Mouse (Mus musculus) gastrocnemius, adult 2 months (tissue): ENCODE measurements around the gene Tom1l2. TPM values are rescaled to one million over a fixed set of nuclear protein-coding genes. Genes with fewer than 3 reads are reported as not detected.

ENCODE experiments used
- DNase-seq: peaks from one replicate; pipeline ENCODE4 v3.0.0; 2022
- H3K27ac ChIP-seq: fragments of 200-600 bp; 2 replicates; pipeline ENCODE4 v1.8.1; 2022; ENCODE audit warnings: mild to moderate bottlenecking
- H3K4me3 ChIP-seq: fragments of 200-600 bp; 2 replicates; pipeline ENCODE4 v1.8.1; 2022; ENCODE audit warnings: mild to moderate bottlenecking, moderate library complexity
- CTCF ChIP-seq: fragments of 200-600 bp; IDR thresholded peaks from 2 replicates; pipeline ENCODE4 v1.8.1; 2022; ENCODE audit warnings: antibody characterized with exemption, mild to moderate bottlenecking, moderate library complexity
- intact Hi-C: fragments of 180-260 bp; cut with DNase I; formaldehyde crosslinking; loops from one replicate; pipeline ENCODE4 v1.15.1; 2025
- total RNA-seq, 2 experiments: library from RNA; stranded (reverse); gene quantifications; 2 replicates each; pipeline ENCODE4 v1.2.3; 2021

Gene Tom1l2
- total RNA-seq, 2 experiments from 2014 or later, result 63.7 to 63.9 TPM

DNA sequence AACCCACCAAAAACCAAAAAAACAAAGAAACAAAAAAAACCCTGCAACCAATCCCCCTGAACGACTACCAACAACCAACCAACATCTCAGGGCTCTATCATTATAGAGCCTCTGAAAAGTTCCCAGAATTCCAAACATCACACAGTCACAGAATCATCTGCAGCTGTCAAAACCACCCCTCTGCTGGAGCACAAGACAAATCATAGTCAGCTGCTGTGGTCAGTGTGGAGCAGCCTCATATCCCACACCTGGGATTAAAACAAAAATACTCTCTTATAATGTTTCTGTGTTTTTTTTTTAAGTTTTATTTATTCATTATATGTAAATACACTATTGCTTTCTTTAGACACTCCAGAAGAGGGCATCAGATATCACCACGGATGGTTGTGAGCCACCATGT, 102.8 kb downstream of the Tom1l2 start:
- intact Hi-C loops, result loop anchor here (2.0 kb wide), 2 partner anchors 43 to 163 kb away; no protein-coding TSS in a partner anchor
- no peak overlapping the region for H3K4me3 ChIP-seq
- DNase-seq, result no peak
- no peak for TF ChIP-seq CTCF
- no peak overlapping the region for H3K27ac ChIP-seq

DNA sequence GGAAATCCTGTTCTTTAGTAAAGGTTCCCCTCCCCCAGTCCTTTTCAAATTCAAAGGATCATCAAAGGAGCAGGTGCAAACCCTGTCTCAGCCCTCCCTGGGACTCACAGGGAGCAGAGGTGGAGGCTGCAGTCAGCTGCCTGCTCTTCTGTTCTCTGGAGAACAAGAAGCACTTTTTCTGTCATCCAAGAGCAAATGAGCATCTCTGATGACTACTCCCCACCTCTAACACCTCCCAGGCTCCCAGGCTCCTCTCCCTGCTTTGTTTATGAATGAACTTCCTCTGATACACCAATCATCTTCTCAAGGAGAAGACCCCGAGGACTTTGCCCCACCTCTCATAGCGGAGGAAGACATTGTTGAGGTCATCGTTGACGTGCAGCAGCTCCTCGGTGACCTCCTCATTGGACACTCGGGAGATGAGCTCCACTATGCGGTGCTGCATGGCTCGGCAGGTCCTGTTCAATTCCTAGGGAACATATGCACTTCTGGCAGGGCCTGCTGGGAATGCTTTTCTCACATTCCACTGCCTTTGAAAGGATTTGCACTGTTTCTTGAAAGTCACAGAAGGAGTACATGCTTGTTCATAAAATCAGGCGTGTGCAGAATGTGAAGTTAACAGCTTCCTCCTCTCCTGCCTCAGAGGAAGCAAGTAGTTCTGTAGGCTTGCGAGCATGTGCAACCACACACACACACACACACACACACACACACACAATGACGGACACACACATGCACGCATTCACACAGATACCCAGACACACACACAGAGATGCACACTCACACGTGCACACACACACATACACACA, 103.9 kb downstream of the Tom1l2 start:
- DNase-seq, result no peak
- Histone ChIP-seq H3K4me3 (no peak overlapping the region), H3K27ac (no peak overlapping the region)
- intact Hi-C loops, result no loop called here
- TF ChIP-seq CTCF, result no peak

DNA sequence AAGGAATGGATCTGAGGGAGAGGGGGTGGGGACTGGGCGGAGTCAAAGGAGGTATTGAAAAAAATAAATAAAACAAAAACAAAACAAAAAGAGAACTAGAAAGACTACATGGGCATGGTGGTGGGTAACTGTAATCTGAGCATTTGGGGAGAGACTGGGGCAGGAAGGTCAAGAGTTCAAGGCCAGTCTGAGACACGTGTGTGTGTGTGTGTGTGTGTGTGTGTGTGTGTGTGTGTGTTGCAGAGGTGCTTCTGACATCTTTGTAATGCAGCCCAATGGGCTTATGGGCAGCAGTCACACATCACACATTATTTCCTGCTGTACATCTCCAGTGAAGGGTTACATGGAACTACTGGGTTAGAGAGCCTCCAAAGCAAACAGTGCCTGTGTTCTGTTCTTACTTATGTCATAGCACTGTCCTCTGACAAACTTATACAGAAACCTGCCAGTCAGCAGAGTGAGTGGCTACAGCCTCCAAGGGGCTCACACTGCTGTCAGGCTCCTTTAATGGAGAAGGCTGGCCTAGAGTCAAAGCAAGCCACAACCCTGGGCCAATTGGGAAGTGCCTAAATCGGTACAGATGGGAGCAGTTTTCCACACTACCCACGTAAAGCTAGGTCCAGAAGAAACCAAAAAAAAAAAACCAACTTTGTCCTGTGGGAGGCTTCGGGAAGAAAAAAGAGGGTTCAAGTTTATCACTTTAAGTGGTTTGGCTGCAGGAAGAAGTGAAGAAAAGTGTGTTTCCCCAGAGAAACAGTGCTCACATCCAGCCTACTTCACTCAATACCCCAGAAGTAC, 104.8 kb downstream of the Tom1l2 start:
- DNase-seq, result no peak
- intact Hi-C loops, result no loop called here
- no peak for TF ChIP-seq CTCF
- peak overlapping the region; percentile 28; the same call in 1 of the 2 replicates for H3K27ac ChIP-seq
- H3K4me3 ChIP-seq, result no peak overlapping the region

DNA sequence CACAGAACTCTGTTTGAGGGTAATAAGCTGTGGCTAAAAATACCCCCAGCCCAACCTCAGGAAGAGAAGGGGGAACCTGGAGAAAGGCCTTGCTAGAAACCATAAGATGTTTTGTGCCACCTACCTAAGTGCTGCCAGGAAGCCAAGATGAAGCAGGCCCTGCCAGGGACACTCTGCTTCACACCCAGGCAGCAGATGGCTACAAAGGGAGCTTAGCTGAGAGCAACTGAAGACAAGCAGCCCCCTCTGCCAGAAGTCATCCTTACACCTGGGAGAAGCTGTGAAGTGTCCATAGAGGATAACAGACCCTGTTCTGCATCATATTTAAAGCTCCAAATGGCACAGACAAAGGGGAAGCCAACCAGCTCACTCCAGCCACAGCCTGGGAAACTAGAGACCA, 106.6 kb downstream of the Tom1l2 start:
- DNase-seq, result no peak
- H3K27ac ChIP-seq, result no peak overlapping the region
- intact Hi-C loops, result no loop called here
- no peak overlapping the region for H3K4me3 ChIP-seq
- no peak for TF ChIP-seq CTCF

DNA sequence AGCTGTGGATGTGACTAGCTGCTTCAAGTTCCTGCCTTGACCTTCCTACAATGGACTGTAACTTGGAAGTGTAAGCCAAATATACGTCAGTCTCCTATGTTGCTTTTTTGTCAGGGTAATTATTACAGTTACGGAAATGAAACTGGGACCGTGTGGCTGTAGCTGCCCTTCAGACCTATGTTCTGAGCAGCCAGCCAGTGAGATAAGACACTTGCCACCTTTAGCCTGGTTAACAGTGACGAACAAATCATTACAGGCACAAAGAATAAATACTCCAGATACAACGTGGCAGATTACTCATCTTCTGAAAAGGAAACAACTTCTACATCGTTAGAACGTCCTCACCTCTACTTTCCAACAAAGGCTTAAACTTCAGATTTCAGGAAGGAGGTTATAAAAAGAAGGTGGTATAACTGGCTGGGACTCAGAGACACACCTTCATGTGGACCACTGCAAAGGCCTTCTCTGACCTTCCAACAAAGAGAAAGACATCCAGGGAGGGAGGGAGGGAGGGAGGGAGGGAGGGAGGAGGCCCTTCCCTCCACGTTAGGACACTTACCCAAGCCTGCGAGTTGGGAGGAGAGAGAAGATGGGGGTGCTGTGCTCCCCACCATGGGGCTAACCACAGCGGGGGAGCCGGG, 108.1 kb downstream of the Tom1l2 start:
- no peak for DNase-seq
- intact Hi-C loops, result no loop called here
- Histone ChIP-seq H3K27ac (no peak overlapping the region), H3K4me3 (no peak overlapping the region)
- no peak for TF ChIP-seq CTCF

DNA sequence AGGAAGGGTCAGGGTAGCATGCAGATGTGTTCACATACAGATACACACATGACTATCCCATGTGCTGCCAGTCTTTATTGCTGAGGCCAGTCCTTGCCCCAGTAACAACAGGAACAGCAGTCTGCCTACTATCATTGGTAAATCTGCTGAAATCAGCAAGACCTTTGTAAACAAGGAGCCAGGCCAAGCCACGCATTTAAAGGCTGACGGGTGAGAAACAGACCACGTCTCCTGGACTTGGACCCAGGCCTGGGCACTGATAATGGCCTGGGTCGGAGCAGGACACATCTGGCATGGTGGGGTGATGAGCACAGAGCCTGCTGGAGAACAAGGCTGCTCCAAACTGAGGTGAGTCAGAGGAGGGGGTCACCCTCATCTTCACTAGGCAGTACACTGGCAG, 112.2 kb downstream of the Tom1l2 start:
- intact Hi-C loops, result no loop called here
- H3K27ac ChIP-seq, result no peak overlapping the region
- no peak for TF ChIP-seq CTCF
- no peak overlapping the region for H3K4me3 ChIP-seq
- DNase-seq, result no peak

DNA sequence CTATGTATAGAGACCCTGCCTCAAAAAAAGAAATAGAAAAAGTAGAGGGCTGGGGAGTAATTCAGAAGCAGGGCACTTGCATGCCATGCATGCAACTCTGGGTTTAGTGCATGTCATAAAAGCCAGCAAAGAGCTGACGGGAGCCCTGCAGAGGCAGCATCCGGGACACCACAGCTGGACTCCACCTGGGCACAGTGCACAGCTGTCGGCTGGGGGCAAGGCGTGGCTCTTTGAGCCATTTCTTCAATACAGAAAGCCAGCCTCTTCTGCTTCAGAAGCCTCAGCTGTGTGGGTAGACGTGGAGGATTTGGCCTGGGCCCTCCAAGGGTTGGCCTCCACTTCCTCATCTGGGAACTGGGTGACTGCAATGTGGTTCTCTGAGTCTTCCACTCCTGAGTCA, 117.4 kb downstream of the Tom1l2 start:
- intact Hi-C loops, result no loop called here
- TF ChIP-seq CTCF, result no peak

DNA sequence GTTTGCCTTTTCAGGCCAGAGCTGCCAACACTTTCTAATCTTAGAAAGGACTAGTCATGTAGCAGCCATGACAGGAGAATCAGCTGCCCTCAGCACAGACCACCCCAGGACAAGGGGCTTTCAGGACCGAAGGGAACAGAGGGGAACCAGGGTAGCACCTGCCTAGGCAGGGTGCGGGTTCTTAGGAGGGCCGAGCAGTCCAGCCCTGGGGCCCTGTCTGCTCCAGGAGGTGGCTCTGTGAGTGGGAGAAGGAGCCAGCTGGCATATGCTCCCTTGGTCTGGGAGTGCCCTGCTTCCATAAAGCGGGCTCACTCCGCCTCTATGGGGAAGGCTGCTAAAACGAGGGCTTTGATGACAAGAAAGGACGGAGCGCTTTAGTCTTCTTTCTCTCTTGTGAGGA, 119.5 kb downstream of the Tom1l2 start:
- intact Hi-C loops, result no loop called here
- peak overlapping the region; percentile 89 for H3K27ac ChIP-seq
- peak; percentile 74 for DNase-seq
- TF ChIP-seq CTCF, result no peak
- no peak overlapping the region for H3K4me3 ChIP-seq

More for the DNA sequence above, 117.4 kb downstream of the Tom1l2 start:
- no peak overlapping the region for H3K4me3 ChIP-seq
- DNase-seq, result no peak
- no peak overlapping the region for H3K27ac ChIP-seq

DNA sequence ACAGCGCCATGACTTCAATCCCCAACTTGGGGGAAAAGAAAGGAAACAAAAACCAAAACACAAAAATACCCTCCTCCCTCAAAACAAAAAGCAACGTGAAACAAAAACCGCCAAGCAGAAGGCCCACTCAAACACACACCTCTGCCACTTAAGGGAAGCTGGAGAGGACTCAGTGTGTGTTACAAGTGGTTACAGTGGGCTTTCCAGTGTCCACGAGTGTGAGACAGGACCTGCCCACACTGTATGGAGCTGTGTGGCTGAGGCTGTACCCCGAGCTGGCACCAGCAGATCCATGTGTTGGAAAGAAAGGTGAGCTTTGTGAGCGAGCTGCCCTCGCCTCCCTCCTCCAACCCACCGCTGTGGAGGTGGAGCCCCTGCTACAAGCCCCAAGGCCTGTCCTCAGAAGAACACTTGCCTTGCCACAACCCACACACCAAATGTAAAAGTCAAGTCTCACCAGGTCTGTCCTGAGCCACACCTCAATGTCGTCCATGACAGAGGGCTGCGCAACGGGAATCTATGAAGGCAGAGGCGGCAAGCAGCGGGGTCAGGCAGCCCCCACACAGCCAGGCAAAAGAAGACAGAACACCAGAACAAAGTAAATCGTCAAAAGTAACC, 120.2 kb downstream of the Tom1l2 start:
- no peak for DNase-seq
- Histone ChIP-seq H3K27ac (peak overlapping the region; percentile 89), H3K4me3 (no peak overlapping the region)
- TF ChIP-seq CTCF, result no peak
- intact Hi-C loops, result no loop called here

DNA sequence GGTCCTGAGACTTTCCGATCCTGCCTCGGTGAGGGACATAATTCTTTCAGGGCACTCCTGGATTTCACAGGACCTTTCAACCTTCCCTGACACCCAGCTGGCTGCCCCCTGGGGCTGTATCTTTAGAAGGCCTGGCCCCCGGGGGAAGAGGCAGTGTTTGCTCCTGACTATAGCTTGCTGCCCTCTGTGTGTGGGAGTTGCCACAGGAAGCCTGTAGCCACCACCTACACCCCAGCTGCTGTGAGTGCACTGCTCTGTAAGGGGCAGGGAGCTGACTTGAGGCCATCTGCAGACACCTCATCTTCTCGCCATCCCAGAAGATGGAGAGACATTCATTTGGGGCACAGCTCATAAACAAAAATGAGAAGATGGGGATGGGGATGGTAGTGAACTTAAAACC, 120.8 kb downstream of the Tom1l2 start:
- DNase-seq, result no peak
- Histone ChIP-seq H3K27ac (no peak overlapping the region), H3K4me3 (no peak overlapping the region)
- TF ChIP-seq CTCF, result no peak
- intact Hi-C loops, result no loop called here

DNA sequence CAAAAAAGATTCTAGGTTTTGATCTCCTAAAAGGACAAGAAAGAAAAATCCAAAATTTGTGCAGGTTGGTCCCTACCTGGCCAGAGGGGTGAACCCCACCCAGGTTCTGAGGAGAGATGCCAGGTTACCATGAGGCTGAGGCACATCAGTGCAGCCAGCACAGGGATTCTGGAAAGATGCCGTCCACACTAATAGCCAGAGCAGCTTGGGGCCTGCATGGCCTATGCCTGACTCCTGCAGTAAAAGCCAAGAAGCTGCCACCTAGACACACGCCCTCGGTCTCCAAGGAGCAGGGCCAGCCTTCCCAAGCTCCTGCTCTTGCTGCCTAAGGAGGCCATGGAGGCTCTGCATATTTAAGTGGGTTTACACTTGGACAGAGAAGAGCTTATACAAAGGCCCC, 121.4 kb downstream of the Tom1l2 start:
- no peak for DNase-seq
- H3K27ac ChIP-seq, result no peak overlapping the region
- TF ChIP-seq CTCF, result no peak
- H3K4me3 ChIP-seq, result no peak overlapping the region
- intact Hi-C loops, result no loop called here

DNA sequence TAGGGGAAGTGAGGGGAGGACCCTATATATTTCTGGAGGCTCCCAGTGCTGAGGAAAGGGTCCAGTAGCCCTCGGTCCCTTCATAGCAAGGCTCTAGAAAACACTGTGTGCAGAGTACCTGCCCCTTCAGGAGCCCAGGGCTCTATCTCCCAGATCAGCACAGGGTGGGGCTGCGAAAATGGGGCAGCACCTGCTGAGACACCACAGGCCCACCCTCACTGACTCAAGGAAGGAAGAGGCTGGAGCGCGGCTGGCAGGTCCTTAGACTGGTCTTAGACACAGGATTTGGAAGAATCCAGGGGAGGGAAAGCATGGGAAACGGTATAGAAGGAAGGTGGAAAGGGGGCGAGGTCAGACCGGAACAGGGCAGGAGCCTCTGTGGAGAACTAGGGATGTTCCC, 122.2 kb downstream of the Tom1l2 start:
- Histone ChIP-seq H3K27ac (no peak overlapping the region), H3K4me3 (no peak overlapping the region)
- no peak for TF ChIP-seq CTCF
- intact Hi-C loops, result no loop called here
- DNase-seq, result no peak
